Mouse (Mus musculus): ENCODE measurements around the gene AU022252. TPM values are rescaled to one million over a fixed set of nuclear protein-coding genes. Genes with fewer than 3 reads are reported as not detected.

The AU022252 gene
- total RNA-seq, 2 experiments from 2014 or later, result 27.8 to 29.7 TPM

DNA sequence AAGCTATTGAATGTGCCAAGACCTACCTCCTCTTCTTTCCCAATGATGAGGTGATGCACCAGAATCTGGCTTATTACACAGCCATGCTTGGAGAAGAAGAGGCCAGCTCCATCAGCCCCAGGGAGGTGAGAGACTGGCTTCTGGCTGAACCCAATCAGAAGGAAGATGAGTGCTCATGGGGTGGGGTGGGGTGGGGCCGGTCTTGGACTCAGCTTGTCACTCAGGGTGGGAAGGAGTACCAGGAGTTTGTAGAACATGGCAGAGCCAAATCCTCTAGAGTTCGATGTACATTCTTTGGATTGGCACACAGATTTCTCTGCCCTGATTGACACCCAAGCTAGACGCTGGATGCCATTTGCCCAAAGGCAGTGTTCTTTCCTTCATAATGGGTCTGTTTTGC lies 6.1 kb upstream of the AU022252 start:
- no peak for DNase-seq
- intact Hi-C loops (cut with DNase I), result loop anchor here (5.0 to 10.0 kb wide), 2 partner anchors 184 to 896 kb away; partner anchors contain the start of genes Ppcs and Zmynd12
- Histone ChIP-seq H3K27ac (peak overlapping the region; percentile 80), H3K4me3 (peak overlapping the region; percentile 37)
- no peak for TF ChIP-seq CTCF (IDR thresholded peaks at IDR 0.05)

DNA sequence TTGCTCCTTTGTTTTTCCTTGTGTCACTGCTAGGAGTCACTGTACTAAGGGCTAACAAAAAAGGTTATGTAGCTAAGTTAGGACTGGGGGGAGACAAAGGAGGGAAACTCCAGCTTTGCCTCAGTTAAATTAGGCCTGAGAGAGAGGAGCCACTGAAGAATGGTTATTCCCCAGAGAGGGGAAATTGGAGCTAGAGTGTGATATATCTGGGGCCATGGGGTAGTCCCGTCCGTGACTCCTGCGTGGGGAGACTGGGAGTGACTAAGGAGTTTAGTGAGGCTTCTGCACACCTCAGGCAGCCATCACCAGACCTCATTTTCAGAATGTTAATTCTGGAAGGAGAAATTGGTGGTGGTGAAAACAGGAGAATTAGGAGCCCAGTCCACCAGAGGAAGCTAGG lies 1.8 kb upstream of the AU022252 start:
- peak overlapping the region; percentile 99 for H3K4me3 ChIP-seq
- intact Hi-C loops (cut with DNase I), result loop anchor here (5.0 to 10.0 kb wide), 2 partner anchors 303 to 900 kb away; partner anchors contain the start of genes Foxj3 and Frg2f1
- DNase-seq, result no peak
- H3K27ac ChIP-seq, result peak overlapping the region; percentile 93; the same call in 1 of the 2 replicates
- TF ChIP-seq CTCF (IDR thresholded peaks at IDR 0.05), result no peak

DNA sequence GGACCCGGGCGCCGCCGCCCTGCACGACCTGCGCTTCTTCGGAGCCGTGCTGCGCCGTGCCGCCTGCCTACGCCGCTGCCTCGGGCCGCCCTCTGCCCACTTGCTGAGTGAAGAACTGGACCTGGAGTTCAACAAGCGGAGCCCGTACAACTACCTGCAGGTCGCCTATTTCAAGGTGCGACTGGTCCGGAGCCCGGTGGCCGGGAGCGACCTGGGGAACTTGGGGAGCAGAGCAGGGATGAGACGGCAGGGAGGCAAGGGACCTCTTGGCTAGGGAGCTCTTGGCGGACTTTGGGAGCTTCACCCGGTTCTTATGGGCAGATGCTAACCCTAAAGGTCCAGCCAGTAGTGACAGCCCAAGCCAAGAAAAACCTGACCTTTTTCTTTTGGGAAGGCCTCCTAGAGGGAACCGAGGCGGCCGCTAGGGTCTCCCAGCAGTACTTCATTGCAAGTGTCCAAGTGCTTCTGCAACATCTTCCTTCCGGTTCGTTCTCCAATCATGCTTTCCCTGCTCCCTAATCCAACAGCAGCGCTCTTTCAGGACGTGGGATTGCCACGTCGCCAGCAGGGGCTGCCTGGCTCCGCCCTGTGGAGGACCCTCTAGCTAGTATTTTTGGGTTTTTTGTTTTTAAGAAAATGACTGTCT lies 867 bp upstream of the AU022252 start:
- H3K4me3 ChIP-seq, result peak overlapping the region; percentile 99
- peak; percentile 52 for DNase-seq
- intact Hi-C loops (cut with DNase I), result loop anchor here (5.0 to 10.0 kb wide), 2 partner anchors 304 to 901 kb away; partner anchors contain the start of genes Foxj3 and Frg2f1
- peak; percentile 26 for TF ChIP-seq CTCF (IDR thresholded peaks at IDR 0.05)
- H3K27ac ChIP-seq, result peak overlapping the region; percentile 93

DNA sequence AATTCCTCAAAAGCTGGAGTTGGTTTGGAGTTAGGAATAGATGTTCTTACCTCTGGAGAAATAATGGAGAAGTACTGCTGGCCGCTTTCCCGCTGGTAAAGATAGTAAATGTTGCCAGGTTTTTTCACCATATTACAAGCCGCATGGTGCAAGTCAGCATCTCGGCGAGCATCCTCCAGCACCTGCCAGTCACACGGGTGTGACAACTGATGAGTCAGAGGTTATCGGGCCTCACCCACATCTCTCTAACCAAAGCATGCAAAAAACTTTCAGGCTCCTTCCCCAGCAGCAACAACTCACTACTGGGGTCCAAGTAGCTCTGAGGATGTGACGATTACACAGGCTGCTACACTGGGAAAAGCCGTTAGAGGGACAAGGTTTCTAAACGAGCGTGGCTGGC lies 5.8 kb downstream of the AU022252 start:
- intact Hi-C loops (cut with DNase I), result no loop called here
- Histone ChIP-seq H3K4me3 (no peak overlapping the region), H3K27ac (no peak overlapping the region)
- no peak for DNase-seq
- no peak for TF ChIP-seq CTCF (IDR thresholded peaks at IDR 0.05)

DNA sequence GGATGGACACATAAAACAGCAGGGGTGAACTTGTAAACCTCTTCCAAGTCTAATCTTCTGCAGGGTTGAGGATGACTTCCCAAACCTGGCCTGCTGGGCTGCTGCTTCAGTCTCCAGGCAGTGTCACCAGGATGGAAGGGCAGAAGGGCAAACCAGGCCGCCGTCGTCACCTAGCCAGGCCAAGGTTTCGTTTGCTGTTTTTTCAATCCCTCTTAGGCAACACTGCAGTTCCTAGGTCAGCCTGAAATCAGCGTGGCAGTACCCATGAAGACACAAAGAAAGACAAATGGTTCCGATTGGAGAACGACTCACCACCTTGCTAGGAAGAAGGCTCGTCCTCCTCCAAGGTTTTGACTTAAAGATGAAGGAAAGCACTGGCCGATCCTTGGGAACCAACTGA lies 6.8 kb downstream of the AU022252 start:
- no peak for DNase-seq
- no peak overlapping the region for H3K4me3 ChIP-seq
- no peak for TF ChIP-seq CTCF (IDR thresholded peaks at IDR 0.05)
- H3K27ac ChIP-seq, result no peak overlapping the region
- intact Hi-C loops (cut with DNase I), result no loop called here

DNA sequence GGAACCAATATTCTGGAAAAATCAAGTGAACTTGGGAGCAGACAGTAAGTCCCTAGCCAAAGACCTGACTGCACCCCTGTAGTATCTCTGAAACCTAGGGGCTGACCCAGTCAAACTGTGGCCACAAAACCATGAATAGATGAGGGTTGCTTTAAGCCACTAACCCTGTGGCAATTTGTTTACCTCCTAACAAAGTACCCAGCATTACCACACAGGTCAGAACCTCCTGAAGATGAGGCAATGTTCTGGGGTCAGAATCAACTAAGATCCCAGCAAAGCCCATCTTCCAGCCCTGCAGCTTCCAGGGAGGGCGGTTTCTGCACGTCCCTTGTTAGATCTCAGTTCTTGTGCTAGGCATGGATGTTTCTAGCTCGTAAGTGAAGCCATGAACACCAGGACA lies 8.0 kb downstream of the AU022252 start:
- DNase-seq, result no peak

DNA sequence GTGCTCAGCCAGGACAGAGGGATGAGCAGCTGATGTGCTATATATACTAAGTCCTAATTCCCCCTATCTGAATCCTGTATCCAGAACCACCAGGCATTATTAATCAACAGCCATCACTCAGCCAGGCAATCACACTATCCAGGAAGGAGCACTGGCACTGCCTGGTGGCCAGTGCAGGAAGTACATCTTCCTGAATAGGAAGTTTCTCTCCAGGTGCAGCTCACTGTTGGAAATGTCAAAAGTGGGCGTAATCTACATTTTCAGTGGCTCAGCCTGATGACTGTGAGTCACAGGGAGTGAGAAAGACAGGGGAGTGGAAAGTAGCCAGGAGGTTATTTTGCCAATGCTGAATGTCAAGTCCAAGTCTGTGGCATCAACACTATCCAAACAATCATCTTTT lies 8.8 kb downstream of the AU022252 start:
- TF ChIP-seq CTCF (IDR thresholded peaks at IDR 0.05), result peak; percentile 64
- no peak overlapping the region for H3K4me3 ChIP-seq
- DNase-seq, result no peak
- intact Hi-C loops (cut with DNase I), result no loop called here
- no peak overlapping the region for H3K27ac ChIP-seq

More for the DNA sequence above, 8.0 kb downstream of the AU022252 start:
- no peak for TF ChIP-seq CTCF (IDR thresholded peaks at IDR 0.05)
- Histone ChIP-seq H3K27ac (no peak overlapping the region), H3K4me3 (no peak overlapping the region)
- intact Hi-C loops (cut with DNase I), result no loop called here

DNA sequence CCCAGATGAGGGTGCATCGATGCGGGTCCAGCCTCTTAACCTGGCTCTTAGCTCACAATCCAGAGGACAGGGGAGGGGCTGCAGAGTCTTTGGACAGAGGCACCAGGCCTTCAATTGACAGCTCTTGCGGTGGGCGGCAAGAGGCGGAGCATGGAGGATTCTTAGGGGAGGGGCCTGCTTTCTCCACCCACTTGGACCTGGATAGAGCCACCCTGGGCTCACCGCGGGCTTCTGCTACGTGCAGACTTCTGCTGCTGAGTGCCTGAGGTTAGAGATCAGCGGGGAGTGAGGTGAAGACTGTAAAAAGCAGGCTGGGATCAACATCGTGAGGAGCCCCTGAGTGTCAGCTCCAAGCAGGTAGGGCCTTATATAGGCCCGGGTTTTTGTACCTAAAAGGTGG lies 14.3 kb downstream of the AU022252 start, which contains the start of gene Tmem269:
TSS of gene Tmem269 (minus strand) at position 49 of the 400 bp plus-strand sequence.
- DNase-seq, result no peak
- Histone ChIP-seq H3K4me3 (no peak within 1 kb of the TSS), H3K27ac (no peak within 1 kb of the TSS)
- intact Hi-C loops (cut with DNase I), result no loop called here
- TF ChIP-seq CTCF (IDR thresholded peaks at IDR 0.05), result no peak

DNA sequence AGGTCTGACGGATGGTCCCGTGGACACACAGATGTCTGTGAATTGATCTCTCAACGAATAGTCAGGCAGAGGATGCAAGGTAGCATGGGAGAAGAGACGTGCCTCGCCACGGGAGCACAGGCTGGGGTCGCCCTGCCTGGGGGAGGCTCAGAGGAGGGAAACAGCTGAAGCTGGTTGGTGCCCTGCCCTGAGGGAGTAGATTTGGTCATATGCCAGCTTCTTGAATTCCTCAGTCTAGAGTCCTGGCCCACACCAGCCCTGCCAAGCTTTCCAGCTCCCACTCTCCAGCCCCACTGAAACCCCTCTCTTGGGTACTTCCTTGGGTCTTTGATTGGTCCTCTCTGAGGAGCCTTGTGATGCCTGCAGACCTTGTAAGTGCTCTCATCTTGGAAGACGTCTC lies 15.8 kb downstream of the AU022252 start:
- intact Hi-C loops (cut with DNase I), result no loop called here
- Histone ChIP-seq H3K4me3 (no peak overlapping the region), H3K27ac (no peak overlapping the region)
- DNase-seq, result no peak
- TF ChIP-seq CTCF (IDR thresholded peaks at IDR 0.05), result no peak

DNA sequence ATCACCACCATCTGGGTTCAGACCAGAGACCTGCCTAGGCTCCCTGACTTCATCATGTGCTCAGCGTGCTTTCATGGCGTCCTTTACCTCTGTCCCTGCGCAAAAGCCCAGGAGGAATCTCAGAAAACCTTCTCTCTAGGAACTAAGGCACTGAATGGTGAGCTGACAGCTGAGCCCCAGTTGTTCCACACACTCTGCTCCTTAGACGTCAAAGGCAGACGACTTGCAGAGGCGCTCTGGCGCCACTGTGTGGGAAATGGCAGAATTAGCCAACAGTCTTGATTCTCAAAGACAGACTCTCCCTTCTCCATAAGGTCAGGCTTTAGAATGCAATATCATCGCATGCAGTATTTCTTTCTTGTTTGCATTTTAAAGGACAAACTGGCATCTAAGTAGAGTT lies 27.8 kb downstream of the AU022252 start:
- intact Hi-C loops (cut with DNase I), result loop anchor here (2.0 to 5.0 kb wide), 2 partner anchors 37 to 200 kb away; no protein-coding TSS in a partner anchor
- no peak overlapping the region for H3K27ac ChIP-seq
- peak; percentile 89 for TF ChIP-seq CTCF (IDR thresholded peaks at IDR 0.05)
- H3K4me3 ChIP-seq, result 0 out of 2 replicates have a peak overlapping the region, but pooled peaks have one; percentile 11
- DNase-seq, result peak; percentile 70

DNA sequence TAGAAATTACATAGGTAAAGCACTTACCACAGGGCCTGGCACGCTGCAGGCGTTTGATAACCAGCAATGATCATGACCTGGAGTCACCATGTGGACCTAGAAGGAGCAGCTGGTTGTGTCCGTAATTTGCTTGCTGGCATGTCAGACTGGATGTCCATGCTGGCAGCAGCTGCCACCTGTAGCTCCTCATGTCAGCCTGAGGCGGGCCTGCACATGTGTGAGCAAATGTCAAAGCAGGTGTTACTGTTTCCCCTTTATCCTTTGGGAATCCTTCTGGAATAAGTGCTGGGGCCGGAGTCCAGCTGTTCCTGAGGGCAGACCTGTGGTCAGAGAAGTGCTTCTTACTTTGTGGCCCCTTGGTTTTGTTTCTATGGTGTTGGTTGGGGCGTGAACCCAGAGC lies 34.4 kb downstream of the AU022252 start:
- TF ChIP-seq CTCF (IDR thresholded peaks at IDR 0.05), result no peak
- Histone ChIP-seq H3K4me3 (no peak overlapping the region), H3K27ac (no peak overlapping the region)
- intact Hi-C loops (cut with DNase I), result loop anchor here (10.0 kb wide), 1 partner anchor 93 kb away; the partner anchor contains the start of gene Slc2a1
- no peak for DNase-seq

DNA sequence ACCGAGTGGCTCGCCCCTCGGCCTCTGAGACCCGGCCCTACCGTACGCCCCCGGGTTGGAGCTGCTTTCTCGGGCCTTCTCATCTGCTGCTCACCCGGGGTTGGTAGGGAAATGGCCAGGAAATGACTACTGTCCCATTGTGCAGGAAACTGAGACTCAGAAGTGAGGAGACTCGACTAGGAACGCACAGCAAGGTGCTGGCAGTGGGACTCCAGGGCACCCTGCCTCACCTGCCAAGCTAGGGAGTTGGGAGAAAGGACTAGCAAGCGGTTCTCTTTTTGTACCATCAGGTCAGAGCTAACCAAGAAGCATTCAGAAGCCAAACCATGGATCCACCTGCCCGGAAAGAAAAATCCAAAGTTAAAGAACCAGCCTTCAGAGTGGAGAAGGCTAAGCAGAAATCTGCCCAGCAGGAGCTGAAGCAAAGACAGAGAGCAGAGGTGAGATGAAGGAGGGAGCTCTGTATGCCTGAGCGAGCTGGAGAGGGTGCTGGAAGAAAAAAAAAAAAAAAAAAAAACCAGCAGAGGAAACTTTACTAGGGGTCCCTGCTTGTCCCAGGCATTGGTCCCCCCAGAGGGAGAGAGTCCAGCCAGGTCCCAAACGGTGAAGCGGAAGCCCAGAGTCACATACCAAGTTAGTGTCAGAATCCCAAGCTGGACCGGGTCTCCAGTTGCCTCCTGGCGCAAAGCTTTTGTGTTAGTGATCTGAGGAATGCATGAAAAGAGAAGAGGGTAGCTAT lies 36.8 kb downstream of the AU022252 start:
- TF ChIP-seq CTCF (IDR thresholded peaks at IDR 0.05), result no peak
- H3K27ac ChIP-seq, result peak overlapping the region; percentile 87
- intact Hi-C loops (cut with DNase I), result loop anchor here (10.0 kb wide), 1 partner anchor 91 kb away; the partner anchor contains the start of gene Slc2a1
- H3K4me3 ChIP-seq, result peak overlapping the region; percentile 99
- no peak for DNase-seq
